Mouse (Mus musculus): Measurements from ENCODE around the gene Dhrs7b.

GRCm38 (mm10) chr11:60871409-60871808 is 41.0 kb downstream of the Dhrs7b start:
- no peak for TF ChIP-seq EP300 (IDR thresholded peaks at IDR 0.05; ENCODE audit: insufficient read depth, low read depth, low read length)
- TF ChIP-seq POLR2A (IDR thresholded peaks at IDR 0.05; ENCODE audit: insufficient read depth, low read length) = no peak
- no peak for TF ChIP-seq CTCF (IDR thresholded peaks at IDR 0.05; ENCODE audit: low read depth, low read length)

Data from ES-Bruce4 (cell line).